Mouse (Mus musculus): ENCODE measurements around the gene Iltifb. TPM values are rescaled to one million over a fixed set of nuclear protein-coding genes. Genes with fewer than 3 reads are reported as not detected.
"Not testable (repeated sequence)": the region's sequence is repeated elsewhere in the genome, so short reads cannot be mapped to it uniquely, and the experiment has no call there.

Iltifb gene
- polyA plus RNA-seq (2015; fragmentation: Nextera tagmentation; extraction: Ambion mirVana): 0.80 and 0.85 TPM in 2 replicates

- Histone ChIP-seq H3K9me3 (replicated peaks; ENCODE audit: control insufficient read depth, low read length, poor library complexity, severe bottlenecking) (no peaks in the 10 kb centered on the region), H3K4me2 (ENCODE audit: low read length) (no peak within 1 kb of the TSS), H3K27me3 (ENCODE audit: control insufficient read depth, insufficient read depth, low read depth, low read length) (no peaks in the 10 kb centered on the region), H3K4me1 (ENCODE audit: control insufficient read depth, insufficient read depth, low read length) (no peaks in the 10 kb centered on the region), H3K36me3 (ENCODE audit: control insufficient read depth, insufficient read depth, low read length) (no peaks in the 10 kb centered on the region), H3K9ac (ENCODE audit: low read depth, low read length) (no peak within 1 kb of the TSS), H3K27ac (ENCODE audit: low read length) (no peak within 1 kb of the TSS), H3K4me3 (ENCODE audit: low read depth, low read length) (no peak within 1 kb of the TSS)
- ATAC-seq: no peak
- 93% methylated on average over 6 of the region's 6 CpGs for WGBS
Measured at GRCm38 (mm10) chr10:118294938-118295337, at the start of gene Iltifb. Gene Iltifb, minus strand, starts transcription at chr10:118295038.

- no CpG with 5 or more reads among the region's 14 CpGs for WGBS
- not testable (repeated sequence) for H3K9me3 ChIP-seq (replicated peaks; ENCODE audit: control insufficient read depth, low read length, poor library complexity, severe bottlenecking); H3K36me3 ChIP-seq (ENCODE audit: control insufficient read depth, insufficient read depth, low read length); H3K4me2 ChIP-seq (ENCODE audit: low read length); H3K4me1 ChIP-seq (ENCODE audit: control insufficient read depth, insufficient read depth, low read length); H3K9ac ChIP-seq (ENCODE audit: low read depth, low read length); ATAC-seq; H3K4me3 ChIP-seq (ENCODE audit: low read depth, low read length); H3K27me3 ChIP-seq (ENCODE audit: control insufficient read depth, insufficient read depth, low read depth, low read length); H3K27ac ChIP-seq (ENCODE audit: low read length)
Measured at GRCm38 (mm10) chr10:118343155-118343554, 48.3 kb upstream of the Iltifb start, which contains the start of gene Gm9046. Gene Gm9046, minus strand, starts transcription at chr10:118343255.

- H3K4me2 ChIP-seq (ENCODE audit: low read length); H3K9ac ChIP-seq (ENCODE audit: low read depth, low read length); H3K36me3 ChIP-seq (ENCODE audit: control insufficient read depth, insufficient read depth, low read length); ATAC-seq; H3K27ac ChIP-seq (ENCODE audit: low read length); H3K4me1 ChIP-seq (ENCODE audit: control insufficient read depth, insufficient read depth, low read length); H3K27me3 ChIP-seq (ENCODE audit: control insufficient read depth, insufficient read depth, low read depth, low read length); H3K4me3 ChIP-seq (ENCODE audit: low read depth, low read length); H3K9me3 ChIP-seq (replicated peaks; ENCODE audit: control insufficient read depth, low read length, poor library complexity, severe bottlenecking): not testable (repeated sequence)
- WGBS: no CpG with 5 or more reads among the region's 14 CpGs
Measured at GRCm38 (mm10) chr10:118337731-118338130, 42.9 kb upstream of the Iltifb start, which contains the start of gene Gm9045. Gene Gm9045, minus strand, starts transcription at chr10:118337831.

- not testable (repeated sequence) for H3K4me2 ChIP-seq (ENCODE audit: low read length); H3K9me3 ChIP-seq (replicated peaks; ENCODE audit: control insufficient read depth, low read length, poor library complexity, severe bottlenecking); H3K9ac ChIP-seq (ENCODE audit: low read depth, low read length); H3K27me3 ChIP-seq (ENCODE audit: control insufficient read depth, insufficient read depth, low read depth, low read length); ATAC-seq; H3K4me1 ChIP-seq (ENCODE audit: control insufficient read depth, insufficient read depth, low read length); H3K27ac ChIP-seq (ENCODE audit: low read length); H3K4me3 ChIP-seq (ENCODE audit: low read depth, low read length); H3K36me3 ChIP-seq (ENCODE audit: control insufficient read depth, insufficient read depth, low read length)
- WGBS: no CpG with 5 or more reads among the region's 14 CpGs
Measured at GRCm38 (mm10) chr10:118332308-118332707, 37.5 kb upstream of the Iltifb start, which contains the start of gene Gm9044. Gene Gm9044, minus strand, starts transcription at chr10:118332408.

- WGBS: no CpG with 5 or more reads among the region's 11 CpGs
- not testable (repeated sequence) for H3K27me3 ChIP-seq (ENCODE audit: control insufficient read depth, insufficient read depth, low read depth, low read length); H3K4me1 ChIP-seq (ENCODE audit: control insufficient read depth, insufficient read depth, low read length); H3K4me3 ChIP-seq (ENCODE audit: low read depth, low read length); H3K36me3 ChIP-seq (ENCODE audit: control insufficient read depth, insufficient read depth, low read length); H3K4me2 ChIP-seq (ENCODE audit: low read length); H3K9ac ChIP-seq (ENCODE audit: low read depth, low read length); H3K9me3 ChIP-seq (replicated peaks; ENCODE audit: control insufficient read depth, low read length, poor library complexity, severe bottlenecking); ATAC-seq; H3K27ac ChIP-seq (ENCODE audit: low read length)
Measured at GRCm38 (mm10) chr10:118326869-118327268, 32.0 kb upstream of the Iltifb start, which contains the start of gene Gm9040. Gene Gm9040, minus strand, starts transcription at chr10:118326969.

- no peak for ATAC-seq
- H3K4me3 ChIP-seq (ENCODE audit: low read depth, low read length): no peak overlapping the region
- no peak overlapping the region for H3K9ac ChIP-seq (ENCODE audit: low read depth, low read length)
- no peaks in the 10 kb centered on the region for H3K36me3 ChIP-seq (ENCODE audit: control insufficient read depth, insufficient read depth, low read length)
- H3K4me1 ChIP-seq (ENCODE audit: control insufficient read depth, insufficient read depth, low read length): no peaks in the 10 kb centered on the region
- H3K9me3 ChIP-seq (replicated peaks; ENCODE audit: control insufficient read depth, low read length, poor library complexity, severe bottlenecking): no peaks in the 10 kb centered on the region
- H3K27ac ChIP-seq (ENCODE audit: low read length): no peak overlapping the region
- WGBS: 85% methylated on average over 8 of the region's 8 CpGs
- no peak overlapping the region for H3K4me2 ChIP-seq (ENCODE audit: low read length)
- no peaks in the 10 kb centered on the region for H3K27me3 ChIP-seq (ENCODE audit: control insufficient read depth, insufficient read depth, low read depth, low read length)
Measured at GRCm38 (mm10) chr10:118319024-118319423, 24.2 kb upstream of the Iltifb start.

GRCm38 (mm10) chr10:118302133-118302532, 7.3 kb upstream of the Iltifb start:
- H3K9ac ChIP-seq (ENCODE audit: low read depth, low read length); H3K27me3 ChIP-seq (ENCODE audit: control insufficient read depth, insufficient read depth, low read depth, low read length); H3K27ac ChIP-seq (ENCODE audit: low read length); H3K4me1 ChIP-seq (ENCODE audit: control insufficient read depth, insufficient read depth, low read length); H3K9me3 ChIP-seq (replicated peaks; ENCODE audit: control insufficient read depth, low read length, poor library complexity, severe bottlenecking); H3K4me2 ChIP-seq (ENCODE audit: low read length); H3K36me3 ChIP-seq (ENCODE audit: control insufficient read depth, insufficient read depth, low read length); H3K4me3 ChIP-seq (ENCODE audit: low read depth, low read length); ATAC-seq: not testable (repeated sequence)
- 43% methylated on average over 2 of the region's 2 CpGs for WGBS

GRCm38 (mm10) chr10:118283016-118283415, 11.8 kb downstream of the Iltifb start:
- H3K9ac ChIP-seq (ENCODE audit: low read depth, low read length); H3K9me3 ChIP-seq (replicated peaks; ENCODE audit: control insufficient read depth, low read length, poor library complexity, severe bottlenecking); H3K36me3 ChIP-seq (ENCODE audit: control insufficient read depth, insufficient read depth, low read length); H3K27me3 ChIP-seq (ENCODE audit: control insufficient read depth, insufficient read depth, low read depth, low read length); H3K4me3 ChIP-seq (ENCODE audit: low read depth, low read length); H3K4me1 ChIP-seq (ENCODE audit: control insufficient read depth, insufficient read depth, low read length); H3K4me2 ChIP-seq (ENCODE audit: low read length); H3K27ac ChIP-seq (ENCODE audit: low read length); ATAC-seq: not testable (repeated sequence)
- no CpG with 5 or more reads among the region's 5 CpGs for WGBS

GRCm38 (mm10) chr10:118282565-118282964, 12.3 kb downstream of the Iltifb start:
- not testable (repeated sequence) for H3K4me1 ChIP-seq (ENCODE audit: control insufficient read depth, insufficient read depth, low read length); H3K9me3 ChIP-seq (replicated peaks; ENCODE audit: control insufficient read depth, low read length, poor library complexity, severe bottlenecking); H3K27ac ChIP-seq (ENCODE audit: low read length); H3K4me3 ChIP-seq (ENCODE audit: low read depth, low read length); H3K4me2 ChIP-seq (ENCODE audit: low read length); H3K9ac ChIP-seq (ENCODE audit: low read depth, low read length); H3K27me3 ChIP-seq (ENCODE audit: control insufficient read depth, insufficient read depth, low read depth, low read length); ATAC-seq; H3K36me3 ChIP-seq (ENCODE audit: control insufficient read depth, insufficient read depth, low read length)
- WGBS: 88% methylated on average over 5 of the region's 7 CpGs

All from midbrain, embryonic 16.5 days (tissue).